Mouse (Mus musculus): ENCODE data around the gene Stab2. TPM values are rescaled to one million over a fixed set of nuclear protein-coding genes. Genes with fewer than 3 reads are reported as not detected.

The Stab2 gene
- under 1 TPM; 0.17 to 0.40 TPM for total RNA-seq (2021)
- long read RNA-seq, experiment 1 = 0 reads
- long read RNA-seq, experiment 2 = 0 reads

- no peak for DNase-seq
These were observed at the start of gene Stab2 for GRCm38 (mm10) chr10:87007385-87008214. TSS of gene Stab2 (minus strand) at chr10:87008025.

- no peak for DNase-seq
These were observed 43.9 kb upstream of the Stab2 start for GRCm38 (mm10) chr10:87051714-87052113.

- DNase-seq = no peak
These were observed 41.4 kb upstream of the Stab2 start for GRCm38 (mm10) chr10:87049179-87049578.

- DNase-seq = no peak
These were observed 39.2 kb upstream of the Stab2 start for GRCm38 (mm10) chr10:87046931-87047468.

- DNase-seq = no peak
These were observed 38.6 kb upstream of the Stab2 start for GRCm38 (mm10) chr10:87046469-87046868.

- DNase-seq = no peak
These were observed 37.4 kb upstream of the Stab2 start for GRCm38 (mm10) chr10:87045273-87045672.

- no peak for DNase-seq
These were observed 33.4 kb upstream of the Stab2 start for GRCm38 (mm10) chr10:87041265-87041664.

- no peak for DNase-seq
These were observed 32.0 kb upstream of the Stab2 start for GRCm38 (mm10) chr10:87039800-87040199.

- DNase-seq = no peak
These were observed 31.5 kb upstream of the Stab2 start for GRCm38 (mm10) chr10:87039340-87039739.

GRCm38 (mm10) chr10:87037062-87037461 is 29.2 kb upstream of the Stab2 start:
- no peak for DNase-seq

- no peak for DNase-seq
These were observed 28.5 kb upstream of the Stab2 start for GRCm38 (mm10) chr10:87036271-87036703.

GRCm38 (mm10) chr10:87035866-87036265 is 28.0 kb upstream of the Stab2 start:
- no peak for DNase-seq

- peak; percentile 28 to 38 for DNase-seq
These were observed 24.9 kb upstream of the Stab2 start for GRCm38 (mm10) chr10:87032768-87033167.

- DNase-seq = peak; percentile 87 to 91
These were observed 17.1 kb upstream of the Stab2 start for GRCm38 (mm10) chr10:87024884-87025283.

- peak; percentile 58 to 80 for DNase-seq
These were observed 12.9 kb upstream of the Stab2 start for GRCm38 (mm10) chr10:87020711-87021110.

GRCm38 (mm10) chr10:87018876-87019275 is 11.1 kb upstream of the Stab2 start:
- DNase-seq = no peak

GRCm38 (mm10) chr10:87016151-87016692 is 8.4 kb upstream of the Stab2 start:
- no peak for DNase-seq

GRCm38 (mm10) chr10:87015403-87015802 is 7.6 kb upstream of the Stab2 start:
- DNase-seq = no peak

- no peak for DNase-seq
These were observed 6.7 kb upstream of the Stab2 start for GRCm38 (mm10) chr10:87014391-87014965.

GRCm38 (mm10) chr10:87012087-87012486 is 4.3 kb upstream of the Stab2 start:
- DNase-seq = no peak

GRCm38 (mm10) chr10:87008215-87008499 is 332 bp upstream of the Stab2 start:
- DNase-seq = no peak

GRCm38 (mm10) chr10:86992238-86992976 is 15.4 kb downstream of the Stab2 start:
- DNase-seq = peak; percentile 7 to 47

Data from adrenal gland, postnatal 36 days (tissue).